Mouse (Mus musculus): Measurements from ENCODE around the gene Qtrt2.

- TF ChIP-seq CTCF (IDR thresholded peaks at IDR 0.05; ENCODE audit: control insufficient read depth, insufficient read depth, low read length) (no peak), POLR2A (IDR thresholded peaks at IDR 0.05; ENCODE audit: borderline replicate concordance, control insufficient read depth, low read depth, low read length) (no peak)
Measured at GRCm38 (mm10) chr16:43869805-43870204, 56.8 kb downstream of the Qtrt2 start.
